8 mouse cellular contexts compared by ENCODE assay signal in the genomic region with DNA sequence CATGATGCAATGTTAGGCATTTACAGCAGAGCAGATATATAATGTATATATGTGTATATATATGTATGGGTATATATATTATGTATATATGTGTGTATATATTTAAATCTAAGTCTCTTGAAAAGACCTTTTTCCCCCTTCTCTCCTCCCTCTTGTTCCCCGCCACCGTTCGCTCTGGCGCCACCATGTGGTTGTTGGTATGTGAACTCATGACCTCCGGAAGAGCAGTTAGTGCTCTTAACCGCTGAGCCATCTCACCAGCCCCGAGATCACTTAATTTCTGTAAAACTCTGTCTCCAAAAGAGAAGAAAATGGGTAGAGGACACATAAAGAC.
DNase-seq lines count a peak whose midpoint lies in the region; ATAC-seq and TF ChIP-seq lines count a peak whose summit lies in the region.

No protein-coding gene starts in this region.

- no peak overlapping the region for H3K27ac ChIP-seq in intestine, embryonic 15.5 days
- H3K27ac ChIP-seq in olfactory bulb, adult 2 months (ENCODE audit: insufficient read depth, low read depth, low read length), result no peak overlapping the region

- no peaks in the 10 kb centered on the region for H3K27me3 ChIP-seq in intestine, embryonic 15.5 days (replicated peaks)

- DNase-seq in right cerebral cortex, postnatal 14 days, result peak; percentile 37
- no peak for DNase-seq in right cerebral cortex, adult 18-20 months
- DNase-seq in cerebellum, adult 18-20 months, result peak; percentile 39 to 43
- DNase-seq in gastrocnemius, adult 8-10 months (ENCODE audit: low spot score in 2 of 2), result peak; percentile 15 to 19
- DNase-seq in lung, adult 2 months, result peak; percentile 53
- peak; percentile 44 for DNase-seq in yolk sac, embryonic 10.5 days (ENCODE audit: low spot score)

- peak overlapping the region; percentile 26; the same call in 1 of the 2 replicates for H3K4me3 ChIP-seq in intestine, embryonic 15.5 days (replicated peaks)
- H3K4me3 ChIP-seq in lung, adult 2 months (replicated peaks; ENCODE audit: extremely low read depth, low read depth, low read length), result no peak overlapping the region
- no peak overlapping the region for H3K4me3 ChIP-seq in olfactory bulb, adult 2 months (ENCODE audit: insufficient read depth, low read depth, low read length)

- peak; percentile 66 for TF ChIP-seq CTCF in lung, adult 2 months (IDR thresholded peaks at IDR 0.05; ENCODE audit: insufficient read depth, low read length)
- peak; percentile 29; the same call in 1 of the 2 replicates for TF ChIP-seq CTCF in olfactory bulb, adult 2 months (IDR thresholded peaks at IDR 0.05; ENCODE audit: insufficient read depth, low read depth, low read length)

- no peak overlapping the region for H3K9ac ChIP-seq in intestine, embryonic 15.5 days

- H3K4me2 ChIP-seq in intestine, embryonic 15.5 days (replicated peaks), result peak overlapping the region; percentile 49

- H3K36me3 ChIP-seq in intestine, embryonic 15.5 days, result no peaks in the 10 kb centered on the region

- 33% methylated on average over 7 of the region's 7 CpGs for WGBS in intestine, embryonic 15.5 days
- WGBS in lung, adult 2 months, result 58% methylated on average over 7 of the region's 7 CpGs
- WGBS in olfactory bulb, adult 2 months, result 44% methylated on average over 7 of the region's 7 CpGs

- no peak for TF ChIP-seq POLR2A in lung, adult 2 months (IDR thresholded peaks at IDR 0.05; ENCODE audit: borderline replicate concordance, extremely low read depth, low read depth, low read length)
- TF ChIP-seq POLR2A in olfactory bulb, adult 2 months (IDR thresholded peaks at IDR 0.05; ENCODE audit: insufficient read depth, low read depth, low read length), result no peak

- peak; percentile 53 for ATAC-seq in intestine, embryonic 15.5 days

- no peaks in the 10 kb centered on the region for H3K4me1 ChIP-seq in intestine, embryonic 15.5 days (replicated peaks)
- no peaks in the 10 kb centered on the region for H3K4me1 ChIP-seq in lung, adult 2 months (ENCODE audit: control insufficient read depth, insufficient read depth, low read length)
- H3K4me1 ChIP-seq in olfactory bulb, adult 2 months (ENCODE audit: control insufficient read depth, insufficient read depth, low read length), result no peaks in the 10 kb centered on the region

- no peaks in the 10 kb centered on the region for H3K9me3 ChIP-seq in intestine, embryonic 15.5 days
